Mouse (Mus musculus): ENCODE results near the gene Gm11236. TPM values are rescaled to one million over a fixed set of nuclear protein-coding genes. Genes with fewer than 3 reads are reported as not detected.

Gene Gm11236
- not detected in 2 replicates for polyA plus RNA-seq (2012; rRNA removed)

GRCm38 (mm10) chr4:73637821-73638220 is at the start of gene Gm11236:
Gene Gm11236 (plus strand): TSS chr4:73638121.

GRCm38 (mm10) chr4:73607581-73607980 is 30.3 kb upstream of the Gm11236 start, which contains the start of gene Gm11238:
Gene Gm11238 (plus strand): TSS chr4:73607881.

DNA sequence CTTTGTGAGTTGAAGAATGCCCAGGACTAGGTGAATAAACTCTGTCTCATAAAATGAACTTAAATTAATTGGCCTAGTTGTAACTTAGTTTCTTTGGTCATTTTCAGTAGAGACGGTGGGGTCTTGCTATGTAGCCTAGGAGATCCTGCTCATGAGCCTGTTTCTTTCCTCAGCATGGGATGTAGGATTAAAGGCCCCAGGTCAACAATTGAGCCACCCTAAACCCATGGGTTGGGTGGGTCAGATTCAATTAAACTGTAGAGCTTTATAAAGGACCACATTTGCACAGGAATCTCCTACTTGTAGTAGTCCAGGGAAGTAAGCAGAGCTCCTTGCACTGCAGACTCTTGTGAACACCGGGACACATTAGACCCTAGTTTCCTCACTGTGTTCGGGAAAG is 15.2 kb upstream of the Gm11236 start, which contains the start of gene Gm11237:
Gm11237 (plus strand) TSS at position 301 of the 400 bp plus-strand sequence.

DNA sequence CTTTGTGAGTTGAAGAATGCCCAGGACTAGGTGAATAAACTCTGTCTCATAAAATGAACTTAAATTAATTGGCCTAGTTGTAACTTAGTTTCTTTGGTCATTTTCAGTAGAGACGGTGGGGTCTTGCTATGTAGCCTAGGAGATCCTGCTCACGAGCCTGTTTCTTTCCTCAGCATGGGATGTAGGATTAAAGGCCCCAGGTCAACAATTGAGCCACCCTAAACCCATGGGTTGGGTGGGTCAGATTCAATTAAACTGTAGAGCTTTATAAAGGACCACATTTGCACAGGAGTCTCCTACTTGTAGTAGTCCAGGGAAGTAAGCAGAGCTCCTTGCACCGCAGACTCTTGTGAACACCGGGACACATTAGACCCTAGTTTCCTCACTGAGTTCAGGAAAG is 30.1 kb downstream of the Gm11236 start, which contains the start of gene Gm11239:
Gm11239 (plus strand) TSS at position 301 of the 400 bp plus-strand sequence.

GRCm38 (mm10) chr4:73683216-73683615 is 45.3 kb downstream of the Gm11236 start, which contains the start of gene Gm428:
Gene Gm428 (plus strand): TSS chr4:73683516.

Other genes with a start within 250 kb of the Gm11236 start
- gene Gm11487, start 233.0 kb upstream of the Gm11236 start, polyA plus RNA-seq (2012; rRNA removed): not detected in 2 replicates
- not detected in 2 replicates for gene Gm11238, start 30.2 kb upstream of the Gm11236 start, polyA plus RNA-seq (2012; rRNA removed)
- gene Gm11237, start 15.1 kb upstream of the Gm11236 start, polyA plus RNA-seq (2012; rRNA removed): not detected in 2 replicates
- gene Gm11239, start 30.2 kb downstream of the Gm11236 start, polyA plus RNA-seq (2012; rRNA removed): not detected in 2 replicates
- gene Gm428, start 45.4 kb downstream of the Gm11236 start, polyA plus RNA-seq (2012; rRNA removed): not detected in 2 replicates
- gene Rasef, start 152.9 kb downstream of the Gm11236 start, polyA plus RNA-seq (2012; rRNA removed): 0.22 and 0.67 TPM in 2 replicates
- gene Gm11758, start 238.1 kb downstream of the Gm11236 start, polyA plus RNA-seq (2012; rRNA removed): not detected in 2 replicates